Mouse (Mus musculus): ENCODE measurements at regions not wholly inside any gene's neighbourhood (a gene's known extent, or its start where the extent isn't known, plus 50 kb on each side); places are given as distances from the start of the nearest gene placed in this dataset.

- H3K4me3 ChIP-seq (replicated peaks), result no peak overlapping the region
- no peaks in the 10 kb centered on the region for H3K36me3 ChIP-seq
- H3K4me1 ChIP-seq, result 0 out of 2 replicates have a peak, but pooled peaks cover 14% of the 10 kb centered on the region
- ATAC-seq (ENCODE audit: low FRiP score), result no peak
- WGBS, result 94% methylated on average over 3 of the region's 3 CpGs
- no peaks in the 10 kb centered on the region for H3K9me3 ChIP-seq (replicated peaks)
- H3K27ac ChIP-seq (replicated peaks), result no peak overlapping the region
- no peak overlapping the region for H3K4me2 ChIP-seq
- H3K27me3 ChIP-seq (replicated peaks), result no peaks in the 10 kb centered on the region
- H3K9ac ChIP-seq (replicated peaks), result no peak overlapping the region
Observed at GRCm38 (mm10) chr6:51678743-51679142, 155.0 kb downstream of the Snx10 start.

GRCm38 (mm10) chr6:51680239-51680857 is 156.6 kb downstream of the Snx10 start:
- Histone ChIP-seq H3K27me3 (replicated peaks) (no peaks in the 10 kb centered on the region), H3K36me3 (no peaks in the 10 kb centered on the region), H3K27ac (replicated peaks) (no peak overlapping the region), H3K4me3 (replicated peaks) (no peak overlapping the region), H3K4me1 (peaks cover 11% of the 10 kb centered on the region; the same call in 1 of the 2 replicates), H3K4me2 (no peak overlapping the region), H3K9ac (replicated peaks) (no peak overlapping the region), H3K9me3 (replicated peaks) (no peaks in the 10 kb centered on the region)
- WGBS, result 68% methylated on average over 10 of the region's 10 CpGs
- ATAC-seq (ENCODE audit: low FRiP score), result no peak

GRCm38 (mm10) chr6:51683131-51683530 is 159.4 kb downstream of the Snx10 start:
- Histone ChIP-seq H3K4me3 (replicated peaks) (no peak overlapping the region), H3K36me3 (no peaks in the 10 kb centered on the region), H3K27me3 (replicated peaks) (no peaks in the 10 kb centered on the region), H3K4me2 (no peak overlapping the region), H3K9ac (replicated peaks) (no peak overlapping the region), H3K27ac (replicated peaks) (no peak overlapping the region), H3K4me1 (peaks cover 3% of the 10 kb centered on the region; the same call in 1 of the 2 replicates), H3K9me3 (replicated peaks) (no peaks in the 10 kb centered on the region)
- ATAC-seq (ENCODE audit: low FRiP score), result no peak
- 95% methylated on average over 5 of the region's 5 CpGs for WGBS

- Histone ChIP-seq H3K4me3 (replicated peaks) (no peak overlapping the region), H3K4me1 (peaks cover 3% of the 10 kb centered on the region; the same call in 1 of the 2 replicates), H3K9me3 (replicated peaks) (no peaks in the 10 kb centered on the region), H3K4me2 (no peak overlapping the region), H3K27ac (replicated peaks) (no peak overlapping the region), H3K9ac (replicated peaks) (no peak overlapping the region), H3K27me3 (replicated peaks) (no peaks in the 10 kb centered on the region), H3K36me3 (no peaks in the 10 kb centered on the region)
- 60% methylated on average over 8 of the region's 8 CpGs for WGBS
- ATAC-seq (ENCODE audit: low FRiP score), result no peak
Observed at GRCm38 (mm10) chr6:51685651-51686287, 162.1 kb downstream of the Snx10 start.

GRCm38 (mm10) chr6:51690795-51691563 is 167.3 kb downstream of the Snx10 start:
- WGBS, result 86% methylated on average over 13 of the region's 13 CpGs
- H3K27ac ChIP-seq (replicated peaks), result no peak overlapping the region
- H3K4me1 ChIP-seq, result no peaks in the 10 kb centered on the region
- no peak overlapping the region for H3K4me3 ChIP-seq (replicated peaks)
- H3K27me3 ChIP-seq (replicated peaks), result no peaks in the 10 kb centered on the region
- H3K36me3 ChIP-seq, result no peaks in the 10 kb centered on the region
- H3K9ac ChIP-seq (replicated peaks), result no peak overlapping the region
- ATAC-seq (ENCODE audit: low FRiP score), result no peak
- no peaks in the 10 kb centered on the region for H3K9me3 ChIP-seq (replicated peaks)
- H3K4me2 ChIP-seq, result no peak overlapping the region

- Histone ChIP-seq H3K4me1 (peaks cover 2% of the 10 kb centered on the region; the same call in 1 of the 2 replicates), H3K27me3 (replicated peaks) (no peaks in the 10 kb centered on the region), H3K4me3 (replicated peaks) (no peak overlapping the region), H3K9me3 (replicated peaks) (no peaks in the 10 kb centered on the region), H3K36me3 (no peaks in the 10 kb centered on the region), H3K27ac (replicated peaks) (no peak overlapping the region), H3K9ac (replicated peaks) (no peak overlapping the region), H3K4me2 (no peak overlapping the region)
- no peak for ATAC-seq (ENCODE audit: low FRiP score)
- WGBS, result 79% methylated on average over 7 of the region's 7 CpGs
Observed at GRCm38 (mm10) chr6:51693984-51694383, 170.3 kb downstream of the Snx10 start.

GRCm38 (mm10) chr6:51696396-51696795 is 172.7 kb downstream of the Snx10 start:
- Histone ChIP-seq H3K9ac (replicated peaks) (no peak overlapping the region), H3K9me3 (replicated peaks) (no peaks in the 10 kb centered on the region), H3K27ac (replicated peaks) (no peak overlapping the region), H3K4me2 (no peak overlapping the region), H3K4me1 (peaks cover 2% of the 10 kb centered on the region; the same call in 1 of the 2 replicates), H3K4me3 (replicated peaks) (no peak overlapping the region), H3K27me3 (replicated peaks) (no peaks in the 10 kb centered on the region), H3K36me3 (no peaks in the 10 kb centered on the region)
- no peak for ATAC-seq (ENCODE audit: low FRiP score)
- WGBS, result 52% methylated on average over 7 of the region's 7 CpGs

GRCm38 (mm10) chr6:51697754-51698153 is 174.1 kb downstream of the Snx10 start:
- H3K4me1 ChIP-seq, result peaks cover 5% of the 10 kb centered on the region; the same call in 1 of the 2 replicates
- no peaks in the 10 kb centered on the region for H3K36me3 ChIP-seq
- no peak overlapping the region for H3K4me3 ChIP-seq (replicated peaks)
- no peak for ATAC-seq (ENCODE audit: low FRiP score)
- no peak overlapping the region for H3K9ac ChIP-seq (replicated peaks)
- no peak overlapping the region for H3K27ac ChIP-seq (replicated peaks)
- WGBS, result 92% methylated on average over 3 of the region's 3 CpGs
- H3K9me3 ChIP-seq (replicated peaks), result no peaks in the 10 kb centered on the region
- H3K27me3 ChIP-seq (replicated peaks), result no peaks in the 10 kb centered on the region
- no peak overlapping the region for H3K4me2 ChIP-seq

- H3K36me3 ChIP-seq, result no peaks in the 10 kb centered on the region
- H3K4me2 ChIP-seq, result no peak overlapping the region
- no peaks in the 10 kb centered on the region for H3K27me3 ChIP-seq (replicated peaks)
- no peak for ATAC-seq (ENCODE audit: low FRiP score)
- no peak overlapping the region for H3K9ac ChIP-seq (replicated peaks)
- no peak overlapping the region for H3K4me3 ChIP-seq (replicated peaks)
- WGBS, result 65% methylated on average over 4 of the region's 4 CpGs
- no peak overlapping the region for H3K27ac ChIP-seq (replicated peaks)
- no peaks in the 10 kb centered on the region for H3K9me3 ChIP-seq (replicated peaks)
- H3K4me1 ChIP-seq, result peaks cover 9% of the 10 kb centered on the region; the same call in 1 of the 2 replicates
Observed at GRCm38 (mm10) chr6:51698244-51698643, 174.5 kb downstream of the Snx10 start.

GRCm38 (mm10) chr6:51701253-51702020 is 177.7 kb downstream of the Snx10 start:
- Histone ChIP-seq H3K36me3 (no peaks in the 10 kb centered on the region), H3K4me1 (peaks cover 13% of the 10 kb centered on the region; the same call in 1 of the 2 replicates), H3K4me3 (replicated peaks) (no peak overlapping the region), H3K9ac (replicated peaks) (no peak overlapping the region), H3K9me3 (replicated peaks) (no peaks in the 10 kb centered on the region), H3K27me3 (replicated peaks) (no peaks in the 10 kb centered on the region), H3K4me2 (no peak overlapping the region), H3K27ac (replicated peaks) (no peak overlapping the region)
- 95% methylated on average over 11 of the region's 11 CpGs for WGBS
- no peak for ATAC-seq (ENCODE audit: low FRiP score)

- peaks cover 12% of the 10 kb centered on the region; the same call in 1 of the 2 replicates for H3K4me1 ChIP-seq
- no peak overlapping the region for H3K9ac ChIP-seq (replicated peaks)
- no peaks in the 10 kb centered on the region for H3K9me3 ChIP-seq (replicated peaks)
- H3K4me3 ChIP-seq (replicated peaks), result no peak overlapping the region
- no peak overlapping the region for H3K4me2 ChIP-seq
- whole genome bisulfite sequencing, result 58% methylated on average over 10 of the region's 10 CpGs
- H3K27me3 ChIP-seq (replicated peaks), result no peaks in the 10 kb centered on the region
- H3K36me3 ChIP-seq, result no peaks in the 10 kb centered on the region
- ATAC-seq (ENCODE audit: low FRiP score), result no peak
- no peak overlapping the region for H3K27ac ChIP-seq (replicated peaks)
Observed at GRCm38 (mm10) chr6:51702456-51703171, 178.9 kb downstream of the Snx10 start.

All from neural tube, embryonic 15.5 days (tissue).